Mouse (Mus musculus): ENCODE measurements around the gene Irf9. TPM values are rescaled to one million over a fixed set of nuclear protein-coding genes. Genes with fewer than 3 reads are reported as not detected.
A peak's percentile ranks its signal among the peaks of the same experiment; 100 is the strongest.

Irf9 gene
- polyA plus RNA-seq, 1 experiment = 84.3 TPM

GRCm38 (mm10) chr14:55629312-55629711 lies 25.9 kb downstream of the Irf9 start:
- H3K4me1 ChIP-seq (ENCODE audit: control insufficient read depth, insufficient read depth, low read length) = no peaks in the 10 kb centered on the region
- TF ChIP-seq POLR2A (IDR thresholded peaks at IDR 0.05; ENCODE audit: borderline replicate concordance, control insufficient read depth, low read depth, low read length) = no peak
- peak; percentile 96 for TF ChIP-seq CTCF (IDR thresholded peaks at IDR 0.05; ENCODE audit: control insufficient read depth, insufficient read depth, low read length)
- no peak overlapping the region for H3K4me3 ChIP-seq (replicated peaks; ENCODE audit: control insufficient read depth, low read depth, low read length)
- 40% methylated on average over 5 of the region's 5 CpGs for WGBS
- no peak overlapping the region for H3K27ac ChIP-seq (ENCODE audit: control insufficient read depth, insufficient read depth, low read depth, low read length, poor library complexity)

- peak overlapping the region; percentile 5; the same call in 1 of the 2 replicates for H3K27ac ChIP-seq (ENCODE audit: control insufficient read depth, insufficient read depth, low read depth, low read length, poor library complexity)
- H3K4me1 ChIP-seq (ENCODE audit: control insufficient read depth, insufficient read depth, low read length) = peaks cover 3% of the 10 kb centered on the region; the same call in 1 of the 2 replicates
- peak overlapping the region; percentile 57 for H3K4me3 ChIP-seq (replicated peaks; ENCODE audit: control insufficient read depth, low read depth, low read length)
- 7% methylated on average over 23 of the region's 23 CpGs for WGBS
- TF ChIP-seq POLR2A (IDR thresholded peaks at IDR 0.05; ENCODE audit: borderline replicate concordance, control insufficient read depth, low read depth, low read length) = no peak
These were observed 31.6 kb downstream of the Irf9 start for GRCm38 (mm10) chr14:55634874-55635522.

- H3K4me1 ChIP-seq (ENCODE audit: control insufficient read depth, insufficient read depth, low read length) = peaks cover 3% of the 10 kb centered on the region; the same call in 1 of the 2 replicates
- WGBS = under 1% methylated on average over 33 of the region's 33 CpGs
- peak within 1 kb of the TSS; percentile 57 for H3K4me3 ChIP-seq (replicated peaks; ENCODE audit: control insufficient read depth, low read depth, low read length)
- TF ChIP-seq CTCF (IDR thresholded peaks at IDR 0.05; ENCODE audit: control insufficient read depth, insufficient read depth, low read length) (no peak), POLR2A (IDR thresholded peaks at IDR 0.05; ENCODE audit: borderline replicate concordance, control insufficient read depth, low read depth, low read length) (peak; percentile 59; the same call in 1 of the 2 replicates)
- H3K27ac ChIP-seq (ENCODE audit: control insufficient read depth, insufficient read depth, low read depth, low read length, poor library complexity) = peak within 1 kb of the TSS; percentile 5; the same call in 1 of the 2 replicates
These were observed 32.2 kb downstream of the Irf9 start, which contains the start of gene Ipo4 for GRCm38 (mm10) chr14:55635523-55636007. Ipo4 (minus strand) TSS chr14:55635957.

GRCm38 (mm10) chr14:55637795-55638194 lies 34.4 kb downstream of the Irf9 start, which contains the start of gene Gm49378:
Gm49378 (minus strand) TSS chr14:55637895.
- Histone ChIP-seq H3K27ac (ENCODE audit: control insufficient read depth, insufficient read depth, low read depth, low read length, poor library complexity) (no peak within 1 kb of the TSS), H3K4me3 (replicated peaks; ENCODE audit: control insufficient read depth, low read depth, low read length) (no peak within 1 kb of the TSS), H3K4me1 (ENCODE audit: control insufficient read depth, insufficient read depth, low read length) (peaks cover 4% of the 10 kb centered on the region)
- WGBS = 94% methylated on average over 9 of the region's 9 CpGs
- no peak for TF ChIP-seq POLR2A (IDR thresholded peaks at IDR 0.05; ENCODE audit: borderline replicate concordance, control insufficient read depth, low read depth, low read length)
- no peak for TF ChIP-seq CTCF (IDR thresholded peaks at IDR 0.05; ENCODE audit: control insufficient read depth, insufficient read depth, low read length)

GRCm38 (mm10) chr14:55640816-55641215 lies 37.4 kb downstream of the Irf9 start:
- no peak overlapping the region for H3K4me3 ChIP-seq (replicated peaks; ENCODE audit: control insufficient read depth, low read depth, low read length)
- WGBS = 94% methylated on average over 14 of the region's 14 CpGs
- no peak overlapping the region for H3K27ac ChIP-seq (ENCODE audit: control insufficient read depth, insufficient read depth, low read depth, low read length, poor library complexity)
- H3K4me1 ChIP-seq (ENCODE audit: control insufficient read depth, insufficient read depth, low read length) = peaks cover 4% of the 10 kb centered on the region
- no peak for TF ChIP-seq POLR2A (IDR thresholded peaks at IDR 0.05; ENCODE audit: borderline replicate concordance, control insufficient read depth, low read depth, low read length)
- no peak for TF ChIP-seq CTCF (IDR thresholded peaks at IDR 0.05; ENCODE audit: control insufficient read depth, insufficient read depth, low read length)

- peaks cover 4% of the 10 kb centered on the region for H3K4me1 ChIP-seq (ENCODE audit: control insufficient read depth, insufficient read depth, low read length)
- H3K4me3 ChIP-seq (replicated peaks; ENCODE audit: control insufficient read depth, low read depth, low read length) = no peak overlapping the region
- 58% methylated on average over 13 of the region's 13 CpGs for WGBS
These were observed 37.9 kb downstream of the Irf9 start for GRCm38 (mm10) chr14:55641291-55641690.

GRCm38 (mm10) chr14:55642679-55643059 lies 39.3 kb downstream of the Irf9 start:
- Histone ChIP-seq H3K4me1 (ENCODE audit: control insufficient read depth, insufficient read depth, low read length) (peaks cover 4% of the 10 kb centered on the region), H3K27ac (ENCODE audit: control insufficient read depth, insufficient read depth, low read depth, low read length, poor library complexity) (peak overlapping the region; percentile 89), H3K4me3 (replicated peaks; ENCODE audit: control insufficient read depth, low read depth, low read length) (peak overlapping the region; percentile 97)
- 22% methylated on average over 8 of the region's 8 CpGs for WGBS
- TF ChIP-seq POLR2A (IDR thresholded peaks at IDR 0.05; ENCODE audit: borderline replicate concordance, control insufficient read depth, low read depth, low read length) = no peak
- no peak for TF ChIP-seq CTCF (IDR thresholded peaks at IDR 0.05; ENCODE audit: control insufficient read depth, insufficient read depth, low read length)

More at GRCm38 (mm10) chr14:55641291-55641690, 37.9 kb downstream of the Irf9 start:
- TF ChIP-seq CTCF (IDR thresholded peaks at IDR 0.05; ENCODE audit: control insufficient read depth, insufficient read depth, low read length) = no peak
- TF ChIP-seq POLR2A (IDR thresholded peaks at IDR 0.05; ENCODE audit: borderline replicate concordance, control insufficient read depth, low read depth, low read length) = no peak
- H3K27ac ChIP-seq (ENCODE audit: control insufficient read depth, insufficient read depth, low read depth, low read length, poor library complexity) = no peak overlapping the region

- TF ChIP-seq POLR2A (IDR thresholded peaks at IDR 0.05; ENCODE audit: borderline replicate concordance, control insufficient read depth, low read depth, low read length) (peak; percentile 66; the same call in 1 of the 2 replicates), CTCF (IDR thresholded peaks at IDR 0.05; ENCODE audit: control insufficient read depth, insufficient read depth, low read length) (no peak; the same call in 1 of the 2 replicates)
- Histone ChIP-seq H3K4me3 (replicated peaks; ENCODE audit: control insufficient read depth, low read depth, low read length) (peak within 1 kb of the TSS; percentile 97), H3K27ac (ENCODE audit: control insufficient read depth, insufficient read depth, low read depth, low read length, poor library complexity) (peak within 1 kb of the TSS; percentile 89), H3K4me1 (ENCODE audit: control insufficient read depth, insufficient read depth, low read length) (peaks cover 4% of the 10 kb centered on the region)
- WGBS = under 1% methylated on average over 89 of the region's 89 CpGs
These were observed 39.9 kb downstream of the Irf9 start, which contains the start of gene Tm9sf1 for GRCm38 (mm10) chr14:55643060-55643907. Tm9sf1 (minus strand) TSS chr14:55643806.
